ENCODE assay signal across 8 mouse cellular contexts in genomic region chr4:31937376-31938281, GRCm38 (mm10). TPM values are rescaled to one million over a fixed set of nuclear protein-coding genes. Genes with fewer than 3 reads are reported as not detected.
DNase-seq lines count a peak whose midpoint lies in the region; ATAC-seq and TF ChIP-seq lines count a peak whose summit lies in the region.

No protein-coding gene starts in this region.

- TF ChIP-seq CTCF in ES-Bruce4 (IDR thresholded peaks at IDR 0.05; ENCODE audit: low read depth, low read length) = no peak

- H3K27me3 ChIP-seq in ES-Bruce4 (ENCODE audit: control insufficient read depth, insufficient read depth, low read length, poor library complexity, severe bottlenecking) = peaks cover 6% of the 10 kb centered on the region
- no peaks in the 10 kb centered on the region for H3K27me3 ChIP-seq in embryonic facial prominence, embryonic 12.5 days
- H3K27me3 ChIP-seq in limb, embryonic 15.5 days = no peaks in the 10 kb centered on the region; the same call in 1 of the 2 replicates
- no peaks in the 10 kb centered on the region for H3K27me3 ChIP-seq in neural tube, embryonic 14.5 days (ENCODE audit: control insufficient read depth, insufficient read depth, low read length)

- TF ChIP-seq POLR2A in ES-Bruce4 (IDR thresholded peaks at IDR 0.05; ENCODE audit: insufficient read depth, low read length) = no peak

- peak overlapping the region; percentile 86 for H3K4me2 ChIP-seq in embryonic facial prominence, embryonic 12.5 days (replicated peaks)
- peak overlapping the region; percentile 89 for H3K4me2 ChIP-seq in limb, embryonic 15.5 days
- H3K4me2 ChIP-seq in neural tube, embryonic 14.5 days (ENCODE audit: low read depth, low read length) = peak overlapping the region; percentile 95

- peak overlapping the region; percentile 77 for H3K4me3 ChIP-seq in ES-Bruce4 (ENCODE audit: low read depth, low read length)
- H3K4me3 ChIP-seq in embryonic facial prominence, embryonic 12.5 days = peak overlapping the region; percentile 41
- H3K4me3 ChIP-seq in limb, embryonic 15.5 days = peak overlapping the region; percentile 47
- H3K4me3 ChIP-seq in neural tube, embryonic 14.5 days (ENCODE audit: low read depth, low read length) = peak overlapping the region; percentile 45

- no peaks in the 10 kb centered on the region for H3K4me1 ChIP-seq in ES-Bruce4 (ENCODE audit: control insufficient read depth, insufficient read depth, low read length)
- 0 out of 2 replicates have a peak, but pooled peaks cover 2% of the 10 kb centered on the region for H3K4me1 ChIP-seq in embryonic facial prominence, embryonic 12.5 days
- H3K4me1 ChIP-seq in limb, embryonic 15.5 days = peaks cover 12% of the 10 kb centered on the region
- 0 out of 2 replicates have a peak, but pooled peaks cover 9% of the 10 kb centered on the region for H3K4me1 ChIP-seq in neural tube, embryonic 14.5 days (ENCODE audit: control insufficient read depth, insufficient read depth, low read length)

- WGBS in embryonic facial prominence, embryonic 12.5 days = under 1% methylated on average over 36 of the region's 36 CpGs
- under 1% methylated on average over 36 of the region's 36 CpGs for WGBS in limb, embryonic 15.5 days
- under 1% methylated on average over 35 of the region's 36 CpGs for WGBS in neural tube, embryonic 14.5 days

- DNase-seq in gastrocnemius, postnatal 10 days = peak; percentile 31
- DNase-seq in gastrocnemius, adult 8-10 months (ENCODE audit: low spot score in 2 of 2) = no peak
- DNase-seq in heart, postnatal 4 days = peak; percentile 32
- DNase-seq in frontal cortex, postnatal 25 days (ENCODE audit: low spot score in 2 of 2) = no peak

- no peaks in the 10 kb centered on the region for H3K9me3 ChIP-seq in ES-Bruce4 (replicated peaks; ENCODE audit: control insufficient read depth, insufficient read depth, low read length, poor library complexity, severe bottlenecking)
- H3K9me3 ChIP-seq in embryonic facial prominence, embryonic 12.5 days = no peaks in the 10 kb centered on the region
- no peaks in the 10 kb centered on the region for H3K9me3 ChIP-seq in limb, embryonic 15.5 days
- no peaks in the 10 kb centered on the region for H3K9me3 ChIP-seq in neural tube, embryonic 14.5 days (ENCODE audit: control insufficient read depth, low read length)

- 0 out of 2 replicates have a peak, but pooled peaks have one; percentile 69 for ATAC-seq in embryonic facial prominence, embryonic 12.5 days (ENCODE audit: insufficient number of reproducible peaks, insufficient read depth, low FRiP score, low TSS enrichment)
- ATAC-seq in limb, embryonic 15.5 days (ENCODE audit: insufficient number of reproducible peaks, low FRiP score, low TSS enrichment, low read depth) = 0 out of 2 replicates have a peak, but pooled peaks have one; percentile 30
- ATAC-seq in neural tube, embryonic 14.5 days (ENCODE audit: low read depth) = peak; percentile 81

- peak overlapping the region; percentile 86 for H3K9ac ChIP-seq in ES-Bruce4 (ENCODE audit: low read depth, poor library complexity, severe bottlenecking)
- H3K9ac ChIP-seq in embryonic facial prominence, embryonic 12.5 days = peak overlapping the region; percentile 63
- peak overlapping the region; percentile 37 for H3K9ac ChIP-seq in limb, embryonic 15.5 days
- peak overlapping the region; percentile 58 for H3K9ac ChIP-seq in neural tube, embryonic 14.5 days (replicated peaks; ENCODE audit: low read depth, low read length)

- no peaks in the 10 kb centered on the region for H3K36me3 ChIP-seq in ES-Bruce4 (ENCODE audit: control insufficient read depth, insufficient read depth, low read length, poor library complexity, severe bottlenecking)
- H3K36me3 ChIP-seq in embryonic facial prominence, embryonic 12.5 days = no peaks in the 10 kb centered on the region
- H3K36me3 ChIP-seq in limb, embryonic 15.5 days = no peaks in the 10 kb centered on the region
- no peaks in the 10 kb centered on the region for H3K36me3 ChIP-seq in neural tube, embryonic 14.5 days (ENCODE audit: control insufficient read depth, insufficient read depth, low read length)

- H3K27ac ChIP-seq in ES-Bruce4 (ENCODE audit: insufficient read depth, low read length) = no peak overlapping the region
- H3K27ac ChIP-seq in embryonic facial prominence, embryonic 12.5 days = peak overlapping the region; percentile 72; the same call in 1 of the 2 replicates
- H3K27ac ChIP-seq in limb, embryonic 15.5 days = peak overlapping the region; percentile 75
- no peak overlapping the region for H3K27ac ChIP-seq in neural tube, embryonic 14.5 days (ENCODE audit: low read depth, low read length)

- no peak for TF ChIP-seq EP300 in ES-Bruce4 (IDR thresholded peaks at IDR 0.05; ENCODE audit: insufficient read depth, low read depth, low read length)

RNA-seq across cellular contexts. Expression of gene Map3k7, which starts 26.3 kb away (rescaled TPM):
- total RNA-seq in gastrocnemius, postnatal 10 days (2021) = 10 to 100 TPM; 45.5 to 48.1 TPM
- 10 to 100 TPM; 43.9 to 67.1 (median 49.4) TPM for total RNA-seq in gastrocnemius, adult 8-10 months (2022)
- 67.9 and 73.4 TPM in 2 replicates for polyA plus RNA-seq in ES-Bruce4 (2011; ENCODE audit: insufficient read depth, insufficient read length, low read depth, missing spikeins)
- 45.3 and 53.2 TPM in 2 replicates for polyA plus RNA-seq in embryonic facial prominence, embryonic 12.5 days (2016; fragmentation: Nextera tagmentation; extraction: Ambion mirVana)
- total RNA-seq in heart, postnatal 4 days (2021) = 10 to 100 TPM; 69.6 to 76.0 TPM
- polyA plus RNA-seq in limb, embryonic 15.5 days (2015; fragmentation: Nextera tagmentation; extraction: Ambion mirVana) = 27.1 and 30.5 TPM in 2 replicates
- polyA plus RNA-seq in neural tube, embryonic 14.5 days (2014; fragmentation: Nextera tagmentation; extraction: Ambion mirVana) = 33.7 and 34.8 TPM in 2 replicates

Comparison
In these comparisons a context has a peak if more than half of its experiments do, and no peak if none do; other contexts are left out.
1. DNase-seq: peak in gastrocnemius, postnatal 10 days (single experiment) and heart, postnatal 4 days (single experiment); none in gastrocnemius, adult 8-10 months (0 of 2) and frontal cortex, postnatal 25 days (0 of 2).
2. H3K27ac ChIP-seq: peak in embryonic facial prominence, embryonic 12.5 days (single experiment) and limb, embryonic 15.5 days (single experiment); none in ES-Bruce4 (single experiment) and neural tube, embryonic 14.5 days (single experiment).
3. ATAC-seq: peak in every context shown above with its lines; median percentile 81 in neural tube, embryonic 14.5 days; 69 in embryonic facial prominence, embryonic 12.5 days; 30 in limb, embryonic 15.5 days.
4. Peak in every context shown above with its lines, with median percentiles within 50 percentile points of each other: H3K4me3 ChIP-seq, H3K9ac ChIP-seq and H3K4me2 ChIP-seq.